Mouse (Mus musculus) kidney, postnatal 0 days (tissue): ENCODE measurements at regions not wholly inside any gene's neighbourhood (a gene's known extent, or its start where the extent isn't known, plus 50 kb on each side); places are given as distances from the start of the nearest gene placed in this dataset.

ENCODE experiments used
- ATAC-seq: fragments of 200-750 bp; cut with Nextera tagmentation; replicated peaks from 2 replicates; pipeline ENCODE4 v1.8.0; 2017; ENCODE audit warnings: low read depth, moderate number of reproducible peaks, moderate TSS enrichment, moderate library complexity; ENCODE audit not compliant: low FRiP score
- DNase-seq: peaks from one replicate; pipeline ENCODE4 v3.0.0-alpha.2; 2016; ENCODE audit warnings: low spot score
- H3K27ac ChIP-seq: fragments of 300-500 bp; sonication (generic); 2 replicates; pipeline ENCODE4 v1.5.1; 2014; ENCODE audit warnings: mild to moderate bottlenecking
- H3K27me3 ChIP-seq: fragments of 300-500 bp; sonication (generic); 2 replicates; pipeline ENCODE4 v1.6.1; 2014; ENCODE audit warnings: low read length, mixed read lengths; ENCODE audit not compliant: insufficient read depth
- H3K36me3 ChIP-seq: fragments of 300-500 bp; sonication (generic); 2 replicates; pipeline ENCODE4 v1.6.1; 2014; ENCODE audit warnings: low read length, mixed read lengths; ENCODE audit not compliant: insufficient read depth
- H3K4me1 ChIP-seq: fragments of 300-500 bp; sonication (generic); replicated peaks from 2 replicates; pipeline ENCODE4 v1.6.1; 2014; ENCODE audit warnings: antibody characterized with exemption, low read length, mixed read lengths; ENCODE audit not compliant: insufficient read depth
- H3K4me2 ChIP-seq: fragments of 300-500 bp; sonication (generic); 2 replicates; pipeline ENCODE4 v1.6.1; 2014; ENCODE audit warnings: mild to moderate bottlenecking, low read length, moderate library complexity, mixed read lengths
- H3K4me3 ChIP-seq: fragments of 300-500 bp; sonication (generic); replicated peaks from 2 replicates; pipeline ENCODE4 v1.5.1; 2014; ENCODE audit warnings: low read depth, low read length
- H3K9ac ChIP-seq: fragments of 300-500 bp; sonication (generic); 2 replicates; pipeline ENCODE4 v1.6.1; 2014; ENCODE audit warnings: low read depth, low read length
- H3K9me3 ChIP-seq: fragments of 300-500 bp; sonication (generic); replicated peaks from 2 replicates; pipeline ENCODE4 v1.6.1; 2016; ENCODE audit warnings: low read length, inconsistent platforms, mixed read lengths
- CTCF ChIP-seq: IDR thresholded peaks from 2 replicates; pipeline ENCODE4 v1.5.1; 2016; ENCODE audit warnings: antibody characterized with exemption, low read depth, mild to moderate bottlenecking, moderate library complexity
- WGBS: fragments of 180-500 bp; shearing (Covaris S2); extraction: QIAGEN DNeasy Blood & Tissue Kit; methylation state at CpG from one replicate; pipeline ENCODE4 v1.1.7; 2014; 5-methylcytosine and 5-hydroxymethylcytosine counted together

DNA sequence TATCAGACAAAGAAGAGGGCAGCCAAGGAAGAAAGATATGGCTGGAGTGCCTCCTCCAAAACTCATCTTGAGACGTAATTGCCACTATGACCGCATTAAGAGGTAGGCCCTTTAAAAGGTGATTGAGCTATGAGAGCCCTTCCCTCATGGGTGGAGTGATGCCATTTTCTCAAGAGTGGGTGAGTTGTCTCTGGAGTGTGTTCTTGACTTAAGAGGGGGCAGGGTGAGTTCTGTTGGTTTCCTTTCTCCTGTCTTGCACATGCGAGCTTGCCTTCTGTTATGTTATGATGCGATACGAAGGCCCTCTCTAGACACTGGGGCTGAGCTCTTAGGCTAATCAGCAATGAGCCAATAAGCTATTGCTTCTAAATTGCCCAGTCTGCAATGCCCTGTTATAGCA lies 198.2 kb upstream of the Pkdcc start:
- Histone ChIP-seq H3K4me3 (no peak overlapping the region), H3K9me3 (no peaks in the 10 kb centered on the region), H3K36me3 (no peaks in the 10 kb centered on the region), H3K4me1 (no peaks in the 10 kb centered on the region), H3K27me3 (no peaks in the 10 kb centered on the region), H3K4me2 (no peak overlapping the region), H3K27ac (no peak overlapping the region), H3K9ac (no peak overlapping the region)
- TF ChIP-seq CTCF, result no peak
- DNase-seq (no peak), ATAC-seq (no peak)
- 97% methylated on average over 5 of the region's 5 CpGs for WGBS

DNA sequence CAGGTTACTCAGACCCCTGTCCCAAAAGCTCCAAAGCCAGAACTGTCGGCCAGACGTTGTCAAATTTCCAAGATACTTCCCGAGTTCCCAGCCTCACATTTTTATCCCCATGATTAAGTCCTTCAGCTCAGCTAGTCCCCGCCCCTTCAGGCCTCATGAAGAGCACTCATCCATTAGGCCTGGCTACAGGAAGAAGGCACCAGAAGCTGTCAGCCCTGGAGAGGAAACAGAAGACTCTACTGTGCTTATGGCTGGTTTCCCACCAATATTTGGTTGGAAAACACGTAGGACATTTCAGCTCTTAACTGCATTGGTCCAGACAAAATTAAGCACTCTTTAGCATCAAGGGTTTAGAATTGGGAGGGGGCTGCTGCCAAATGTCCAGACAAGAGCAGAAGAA lies 195.8 kb upstream of the Pkdcc start:
- Histone ChIP-seq H3K4me2 (no peak overlapping the region), H3K9ac (no peak overlapping the region), H3K36me3 (no peaks in the 10 kb centered on the region), H3K4me3 (no peak overlapping the region), H3K9me3 (no peaks in the 10 kb centered on the region), H3K27ac (no peak overlapping the region), H3K27me3 (no peaks in the 10 kb centered on the region), H3K4me1 (no peaks in the 10 kb centered on the region)
- DNase-seq, result peak; percentile 26
- ATAC-seq, result no peak
- TF ChIP-seq CTCF, result no peak
- WGBS, result 63% methylated on average over 5 of the region's 5 CpGs

DNA sequence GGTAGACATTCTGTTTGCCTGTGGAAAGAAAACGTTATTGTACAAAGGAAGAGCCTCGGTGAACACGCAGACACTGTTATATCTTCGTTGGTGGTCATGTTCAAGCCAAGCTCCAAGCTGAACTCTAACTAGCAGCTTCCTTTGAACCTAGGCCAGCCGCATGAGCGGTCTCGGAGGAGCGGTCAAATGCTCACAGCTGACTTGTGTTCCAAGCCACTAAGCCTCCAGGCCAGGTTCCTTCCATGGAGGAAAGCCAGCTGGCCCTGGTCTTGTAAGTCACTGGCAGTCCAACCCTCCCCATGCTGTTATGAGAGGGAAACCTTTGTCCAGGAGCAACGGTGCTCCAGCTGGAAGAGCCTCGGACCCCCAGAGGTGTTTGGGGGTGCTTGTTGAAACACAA lies 194.5 kb upstream of the Pkdcc start:
- TF ChIP-seq CTCF, result no peak
- no peaks in the 10 kb centered on the region for H3K9me3 ChIP-seq
- no peak overlapping the region for H3K4me3 ChIP-seq
- WGBS, result 11% methylated on average over 10 of the region's 10 CpGs
- H3K27me3 ChIP-seq, result no peaks in the 10 kb centered on the region
- H3K27ac ChIP-seq, result peak overlapping the region; percentile 60; the same call in 1 of the 2 replicates
- ATAC-seq (peak; percentile 44), DNase-seq (peak; percentile 94)
- no peak overlapping the region for H3K4me2 ChIP-seq
- H3K9ac ChIP-seq, result no peak overlapping the region
- no peaks in the 10 kb centered on the region for H3K36me3 ChIP-seq
- no peaks in the 10 kb centered on the region for H3K4me1 ChIP-seq

DNA sequence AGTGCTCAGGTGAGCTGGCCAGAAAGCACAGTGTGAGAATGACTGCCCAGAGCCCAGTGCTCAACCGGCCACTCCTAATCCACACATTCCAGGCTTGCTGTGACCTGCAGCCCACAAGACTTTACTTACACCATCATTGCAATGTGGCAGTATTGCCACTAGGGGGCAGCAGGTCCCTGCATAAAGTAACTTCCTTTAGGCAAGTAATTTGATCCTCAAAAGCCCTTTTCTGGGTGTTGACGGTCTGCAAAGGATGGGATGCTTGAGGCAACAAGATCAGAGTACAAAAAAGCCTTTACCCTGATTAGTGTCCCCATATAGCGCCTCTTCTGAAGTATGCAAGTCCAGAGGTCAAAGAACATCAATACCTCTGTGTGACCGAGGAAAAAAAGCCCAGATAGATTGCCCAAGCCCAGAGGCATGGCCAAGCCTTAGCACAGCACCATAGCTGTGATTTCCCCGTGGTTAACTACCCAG lies 189.7 kb upstream of the Pkdcc start:
- H3K4me3 ChIP-seq, result no peak overlapping the region
- no peaks in the 10 kb centered on the region for H3K4me1 ChIP-seq
- no peaks in the 10 kb centered on the region for H3K36me3 ChIP-seq
- ATAC-seq, result peak; percentile 64
- no peak overlapping the region for H3K27ac ChIP-seq
- TF ChIP-seq CTCF, result peak; percentile 98
- DNase-seq, result peak; percentile 94
- H3K9me3 ChIP-seq, result no peaks in the 10 kb centered on the region
- 7% methylated on average over 5 of the region's 5 CpGs for WGBS
- H3K27me3 ChIP-seq, result no peaks in the 10 kb centered on the region
- H3K9ac ChIP-seq, result no peak overlapping the region
- no peak overlapping the region for H3K4me2 ChIP-seq

DNA sequence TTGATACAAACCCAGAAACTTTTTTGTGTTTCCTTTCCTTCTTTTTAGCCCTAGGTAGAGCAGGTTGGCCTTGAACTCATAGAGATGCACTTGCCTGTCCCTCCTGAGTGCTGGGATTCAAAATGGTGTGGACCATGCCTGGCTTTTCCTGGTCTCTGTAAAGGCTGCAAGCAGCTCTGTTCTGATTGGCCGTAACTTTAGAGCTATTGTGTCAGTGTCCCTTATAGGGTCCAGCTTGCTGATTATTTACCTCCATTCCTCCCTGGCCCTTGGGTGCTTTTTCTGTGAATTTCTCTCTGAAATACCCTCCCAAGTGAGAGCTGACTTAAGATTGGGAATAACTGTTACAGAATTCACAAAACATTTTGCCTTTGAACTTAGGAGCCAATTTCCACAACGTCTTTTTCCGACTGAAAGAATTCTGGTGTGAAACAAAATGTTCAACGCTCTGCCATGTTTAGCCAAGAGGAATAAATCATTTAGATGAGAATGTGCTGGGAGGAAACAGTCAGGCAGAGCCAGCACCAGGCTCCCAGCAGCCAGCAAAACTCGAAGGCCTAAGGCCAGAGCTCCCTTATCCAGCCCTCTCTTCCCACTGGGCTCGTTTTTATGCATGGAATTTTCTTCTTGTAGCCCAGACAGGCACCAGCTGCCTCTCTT lies 180.0 kb upstream of the Pkdcc start:
- no peaks in the 10 kb centered on the region for H3K36me3 ChIP-seq
- 20% methylated on average over 6 of the region's 6 CpGs for WGBS
- no peaks in the 10 kb centered on the region for H3K27me3 ChIP-seq
- H3K9me3 ChIP-seq, result no peaks in the 10 kb centered on the region
- ATAC-seq (peak; percentile 65; the same call in 1 of the 2 replicates), DNase-seq (peak; percentile 90)
- no peaks in the 10 kb centered on the region for H3K4me1 ChIP-seq
- peak overlapping the region; percentile 73 for H3K27ac ChIP-seq
- H3K4me3 ChIP-seq, result no peak overlapping the region
- TF ChIP-seq CTCF, result no peak
- H3K9ac ChIP-seq, result no peak overlapping the region
- no peak overlapping the region for H3K4me2 ChIP-seq

DNA sequence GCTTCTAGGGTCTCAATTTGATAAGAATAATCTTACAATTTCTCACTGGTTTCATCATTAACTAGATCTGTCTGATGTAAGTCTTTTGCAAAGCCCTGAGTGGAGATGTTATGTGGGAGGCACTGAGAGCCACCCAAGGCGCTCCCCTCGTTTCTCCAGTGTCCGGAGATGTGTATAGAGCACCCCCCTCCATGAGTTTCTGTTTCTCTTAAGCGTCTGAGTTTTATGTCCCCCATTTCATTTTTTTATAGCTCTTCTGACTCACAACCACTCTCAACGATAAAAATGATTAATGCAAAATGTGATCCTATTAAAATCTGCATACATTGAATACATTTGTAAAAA lies 179.5 kb upstream of the Pkdcc start:
- H3K36me3 ChIP-seq, result no peaks in the 10 kb centered on the region
- H3K9ac ChIP-seq, result no peak overlapping the region
- ATAC-seq (peak; percentile 67; the same call in 1 of the 2 replicates), DNase-seq (peak; percentile 89)
- no peak for TF ChIP-seq CTCF
- no peaks in the 10 kb centered on the region for H3K9me3 ChIP-seq
- H3K4me2 ChIP-seq, result no peak overlapping the region
- H3K4me3 ChIP-seq, result no peak overlapping the region
- H3K27ac ChIP-seq, result peak overlapping the region; percentile 73
- no peaks in the 10 kb centered on the region for H3K27me3 ChIP-seq
- 28% methylated on average over 5 of the region's 5 CpGs for WGBS
- no peaks in the 10 kb centered on the region for H3K4me1 ChIP-seq

DNA sequence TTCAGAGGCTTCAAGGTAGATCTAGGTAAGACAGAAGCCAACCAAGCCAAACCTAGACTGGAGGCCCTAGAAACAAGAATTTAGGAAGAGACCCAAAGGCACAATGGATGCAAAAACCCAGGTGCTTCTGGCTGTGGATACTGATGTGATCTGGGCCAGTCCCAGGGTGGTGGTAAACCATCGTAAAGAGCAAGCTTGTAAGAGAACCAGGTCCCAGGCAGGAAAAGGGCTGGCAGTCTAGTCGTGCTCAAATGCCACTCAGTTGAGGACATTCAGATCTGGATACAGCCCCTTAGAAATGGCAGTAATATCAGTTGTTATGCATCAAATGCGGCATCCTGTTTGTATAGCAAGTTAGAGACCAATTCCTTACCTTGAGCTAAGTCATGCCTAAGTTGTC lies 175.5 kb upstream of the Pkdcc start:
- Histone ChIP-seq H3K27me3 (no peaks in the 10 kb centered on the region), H3K4me3 (no peak overlapping the region), H3K4me1 (peaks cover 4% of the 10 kb centered on the region; the same call in 1 of the 2 replicates), H3K27ac (no peak overlapping the region), H3K9me3 (no peaks in the 10 kb centered on the region), H3K36me3 (no peaks in the 10 kb centered on the region), H3K9ac (no peak overlapping the region), H3K4me2 (no peak overlapping the region)
- ATAC-seq, result no peak
- no peak for TF ChIP-seq CTCF
- WGBS, result 86% methylated on average over 3 of the region's 3 CpGs
- no peak for DNase-seq
